Mouse (Mus musculus): Measurements from ENCODE around the gene Tnfrsf19. TPM values are rescaled to one million over a fixed set of nuclear protein-coding genes. Genes with fewer than 3 reads are reported as not detected.

The Tnfrsf19 gene
- polyA plus RNA-seq, 1 experiment from 2014 or later: 4.9 TPM

DNA sequence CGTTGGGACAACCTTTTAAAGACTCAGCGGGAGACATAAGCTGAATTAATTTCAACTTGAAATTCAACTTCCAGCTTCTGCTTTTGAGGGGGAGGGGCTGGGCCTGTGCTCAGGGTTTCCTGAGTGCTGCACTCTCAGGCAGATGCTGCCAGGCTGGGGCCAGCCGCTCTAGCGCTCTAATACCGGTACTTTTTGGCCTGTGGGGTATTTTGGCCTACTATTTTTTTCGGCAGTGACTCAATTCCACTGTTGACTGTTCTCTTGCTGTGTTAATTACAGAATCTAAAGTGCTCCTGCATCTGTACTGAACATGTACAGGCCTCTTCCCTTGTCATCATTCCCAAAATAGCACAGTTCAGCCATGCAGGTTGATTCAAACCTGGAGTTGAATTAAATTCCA, 58.1 kb downstream of the Tnfrsf19 start:
- Histone ChIP-seq H3K27ac (no peak overlapping the region), H3K9me3 (replicated peaks) (no peaks in the 10 kb centered on the region), H3K36me3 (no peaks in the 10 kb centered on the region), H3K4me1 (replicated peaks) (peaks cover 22% of the 10 kb centered on the region), H3K4me2 (no peak overlapping the region), H3K27me3 (no peaks in the 10 kb centered on the region), H3K4me3 (replicated peaks) (no peak overlapping the region), H3K9ac (no peak overlapping the region)
- no peak for ATAC-seq (ENCODE audit: low read depth)
- DNase-seq: no peak
- WGBS (ENCODE audit: insufficient replicate concordance): 35% methylated on average over 6 of the region's 6 CpGs

DNA sequence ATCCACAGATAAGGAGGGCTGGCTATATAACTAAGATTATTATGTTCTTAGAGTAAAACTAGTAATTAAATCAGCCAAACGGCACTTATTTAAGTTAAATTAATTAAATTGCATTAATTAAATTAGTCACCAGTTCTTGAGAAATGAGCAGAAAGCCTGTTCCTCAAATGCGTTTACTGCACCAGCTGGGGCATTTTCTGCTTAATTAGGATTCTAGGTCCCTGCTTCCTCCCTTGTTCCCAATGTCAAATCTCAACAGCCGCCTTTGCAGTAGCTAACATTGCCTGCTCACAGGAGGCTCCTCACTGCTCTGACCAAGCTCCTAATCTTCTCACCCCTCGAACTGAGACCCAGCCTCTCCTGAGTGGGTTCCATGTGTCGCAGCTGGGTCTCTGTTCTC, 59.4 kb downstream of the Tnfrsf19 start:
- no peak overlapping the region for H3K27ac ChIP-seq
- 61% methylated on average over 5 of the region's 5 CpGs for WGBS (ENCODE audit: insufficient replicate concordance)

DNA sequence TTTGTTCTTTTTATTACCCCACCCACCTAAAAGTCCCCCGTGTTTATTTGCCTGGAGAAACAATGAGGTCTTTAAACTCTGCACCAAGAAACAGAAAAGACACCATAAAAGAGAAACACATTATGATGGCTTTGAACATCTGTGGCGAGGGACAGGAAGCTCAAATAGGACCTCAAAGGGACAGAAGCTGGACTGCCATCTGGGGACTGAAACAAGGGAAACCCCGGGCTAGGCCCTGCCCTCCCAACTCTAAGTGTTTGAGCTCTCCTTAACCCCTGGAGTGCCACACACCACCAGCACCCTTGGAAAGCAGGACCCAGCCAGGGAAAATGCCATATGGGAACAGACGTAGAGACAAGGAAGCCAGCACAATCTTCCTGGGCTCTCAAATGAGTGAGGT, 61.2 kb downstream of the Tnfrsf19 start:
- no peaks in the 10 kb centered on the region for H3K9me3 ChIP-seq (replicated peaks)
- DNase-seq (no peak), ATAC-seq (ENCODE audit: low read depth) (no peak)
- H3K27me3 ChIP-seq: no peaks in the 10 kb centered on the region
- H3K36me3 ChIP-seq: no peaks in the 10 kb centered on the region
- H3K9ac ChIP-seq: no peak overlapping the region
- H3K4me2 ChIP-seq: no peak overlapping the region
- H3K27ac ChIP-seq: no peak overlapping the region
- H3K4me1 ChIP-seq (replicated peaks): peaks cover 9% of the 10 kb centered on the region
- H3K4me3 ChIP-seq (replicated peaks): no peak overlapping the region
- WGBS (ENCODE audit: insufficient replicate concordance): 31% methylated on average over 4 of the region's 4 CpGs

More for the DNA sequence above, 59.4 kb downstream of the Tnfrsf19 start:
- H3K9me3 ChIP-seq (replicated peaks): no peaks in the 10 kb centered on the region
- H3K9ac ChIP-seq: no peak overlapping the region
- no peaks in the 10 kb centered on the region for H3K27me3 ChIP-seq
- ATAC-seq (ENCODE audit: low read depth): no peak
- H3K4me2 ChIP-seq: no peak overlapping the region
- DNase-seq: no peak
- H3K36me3 ChIP-seq: no peaks in the 10 kb centered on the region
- no peak overlapping the region for H3K4me3 ChIP-seq (replicated peaks)
- H3K4me1 ChIP-seq (replicated peaks): peaks cover 17% of the 10 kb centered on the region

DNA sequence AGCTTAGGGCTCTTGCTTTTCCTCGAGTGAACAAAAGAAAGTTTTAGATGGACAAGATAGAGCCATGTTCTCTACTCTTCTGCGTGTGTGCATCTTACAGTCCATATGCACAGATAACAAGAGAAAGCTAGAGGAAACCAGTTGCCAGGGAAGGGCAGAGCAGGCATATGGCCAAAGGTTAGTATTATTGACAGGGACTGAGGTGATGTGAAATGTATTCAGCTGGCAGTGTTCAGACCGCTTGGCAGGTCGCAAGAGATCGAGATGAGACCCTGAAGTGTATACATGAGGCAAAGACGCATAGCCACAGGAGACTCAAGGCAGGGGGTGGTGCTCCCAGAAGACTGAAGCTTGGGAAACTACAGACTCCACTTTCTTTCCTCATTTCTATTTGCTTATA, 62.0 kb downstream of the Tnfrsf19 start:
- no peak overlapping the region for H3K27ac ChIP-seq
- no peaks in the 10 kb centered on the region for H3K36me3 ChIP-seq
- H3K4me1 ChIP-seq (replicated peaks): peaks cover 9% of the 10 kb centered on the region
- H3K9me3 ChIP-seq (replicated peaks): no peaks in the 10 kb centered on the region
- DNase-seq: no peak
- 66% methylated on average over 6 of the region's 6 CpGs for WGBS (ENCODE audit: insufficient replicate concordance)
- H3K4me2 ChIP-seq: no peak overlapping the region
- no peaks in the 10 kb centered on the region for H3K27me3 ChIP-seq
- ATAC-seq (ENCODE audit: low read depth): no peak
- no peak overlapping the region for H3K9ac ChIP-seq
- no peak overlapping the region for H3K4me3 ChIP-seq (replicated peaks)

DNA sequence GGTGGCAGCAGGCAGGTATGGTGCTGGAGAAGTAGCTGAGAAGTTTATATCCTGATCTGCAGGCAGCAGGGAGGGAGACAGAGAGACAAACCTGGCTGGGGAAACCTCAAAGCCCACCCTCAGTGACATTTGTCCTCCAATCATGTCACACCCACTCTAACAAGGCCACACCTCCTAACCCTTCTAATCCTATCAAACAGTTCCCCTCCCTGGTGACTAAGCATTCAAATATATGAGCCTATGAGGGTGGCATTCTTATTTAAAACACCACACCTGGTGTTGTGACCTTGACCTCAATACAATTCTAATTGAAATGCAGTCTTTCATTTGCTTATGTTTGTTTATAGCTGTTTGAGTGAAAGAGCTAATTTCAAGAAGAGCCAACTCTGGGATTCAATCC, 64.2 kb downstream of the Tnfrsf19 start:
- no peaks in the 10 kb centered on the region for H3K36me3 ChIP-seq
- H3K9me3 ChIP-seq (replicated peaks): no peaks in the 10 kb centered on the region
- no peak overlapping the region for H3K27ac ChIP-seq
- H3K4me2 ChIP-seq: no peak overlapping the region
- no peak overlapping the region for H3K4me3 ChIP-seq (replicated peaks)
- DNase-seq (no peak), ATAC-seq (ENCODE audit: low read depth) (no peak)
- H3K27me3 ChIP-seq: no peaks in the 10 kb centered on the region
- H3K4me1 ChIP-seq (replicated peaks): peaks cover 9% of the 10 kb centered on the region
- no peak overlapping the region for H3K9ac ChIP-seq

DNA sequence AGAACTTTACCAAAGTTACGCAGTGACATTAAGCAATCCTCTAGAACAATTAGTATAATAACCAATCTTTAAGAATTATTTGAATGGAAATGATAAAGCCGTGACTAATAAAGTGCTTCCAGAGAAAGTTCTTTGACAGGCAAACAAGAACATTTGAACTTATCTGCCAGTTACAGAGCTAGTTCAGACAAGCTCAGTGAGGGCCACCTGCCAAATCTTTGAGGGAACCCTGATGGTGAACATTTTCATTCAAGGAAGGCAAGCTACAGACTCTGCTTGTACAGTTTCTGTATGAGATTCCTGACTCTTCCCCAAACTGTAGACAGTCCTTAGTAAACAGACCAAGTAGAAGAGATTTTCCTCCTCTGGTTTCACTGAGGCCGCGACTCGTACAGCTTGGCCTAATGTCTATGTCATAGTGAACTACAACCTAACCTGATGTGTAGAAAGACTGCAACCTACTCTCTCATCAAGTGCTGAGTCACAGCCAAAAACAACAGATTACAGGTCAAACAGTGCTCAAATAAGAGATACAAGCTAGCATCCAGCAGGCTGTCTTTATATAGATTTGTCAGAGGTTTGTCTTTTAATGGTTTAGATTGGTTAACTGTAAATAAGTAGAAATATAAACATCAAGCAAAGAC, 65.9 kb downstream of the Tnfrsf19 start:
- Histone ChIP-seq H3K27me3 (no peaks in the 10 kb centered on the region), H3K4me2 (no peak overlapping the region), H3K36me3 (no peaks in the 10 kb centered on the region), H3K4me3 (replicated peaks) (no peak overlapping the region), H3K9me3 (replicated peaks) (no peaks in the 10 kb centered on the region), H3K27ac (no peak overlapping the region), H3K9ac (no peak overlapping the region), H3K4me1 (replicated peaks) (peaks cover 9% of the 10 kb centered on the region)
- DNase-seq (no peak), ATAC-seq (ENCODE audit: low read depth) (no peak)
- WGBS (ENCODE audit: insufficient replicate concordance): 78% methylated on average over 5 of the region's 5 CpGs

DNA sequence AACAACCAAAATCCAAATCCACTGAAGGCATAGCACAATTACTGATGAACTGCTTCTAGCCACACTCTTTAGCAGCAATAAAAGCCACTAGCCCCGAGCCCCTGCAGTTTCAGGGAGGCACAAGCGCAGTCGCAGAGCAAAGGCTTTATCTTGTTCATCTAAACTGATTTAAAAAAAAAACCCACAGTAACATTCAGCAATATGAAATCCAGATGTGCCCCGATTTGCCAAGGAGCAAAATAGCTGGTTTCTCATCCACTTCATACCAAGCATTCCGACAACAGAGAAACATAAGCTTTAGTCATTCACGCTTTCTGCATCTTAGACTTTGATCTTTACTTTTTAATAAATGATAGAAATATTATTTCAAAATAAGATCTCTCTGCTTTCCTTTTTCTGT, 68.2 kb downstream of the Tnfrsf19 start:
- Histone ChIP-seq H3K27me3 (no peaks in the 10 kb centered on the region), H3K4me1 (replicated peaks) (no peaks in the 10 kb centered on the region), H3K36me3 (no peaks in the 10 kb centered on the region), H3K4me3 (replicated peaks) (no peak overlapping the region), H3K9me3 (replicated peaks) (no peaks in the 10 kb centered on the region), H3K9ac (no peak overlapping the region), H3K27ac (no peak overlapping the region), H3K4me2 (no peak overlapping the region)
- DNase-seq: no peak
- 67% methylated on average over 6 of the region's 6 CpGs for WGBS (ENCODE audit: insufficient replicate concordance)
- ATAC-seq (ENCODE audit: low read depth): no peak

DNA sequence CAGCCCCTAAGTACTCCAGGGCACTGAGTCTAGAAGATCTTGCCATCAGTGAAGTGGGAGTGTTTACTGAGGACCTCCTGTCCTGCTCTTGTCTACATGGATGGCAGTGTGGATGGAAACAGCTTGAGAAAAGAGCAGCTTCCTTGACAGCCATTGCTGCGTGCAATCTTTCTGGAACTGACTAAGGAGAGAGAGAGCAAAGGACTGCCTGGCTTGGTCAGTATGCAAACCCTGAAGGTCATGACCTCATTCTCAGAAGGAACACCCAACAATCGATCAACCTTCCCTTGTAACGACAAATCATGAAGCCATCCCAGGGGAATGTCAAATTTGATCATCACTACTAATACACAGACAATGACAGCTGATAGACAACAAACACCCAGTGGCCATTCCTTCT, 70.1 kb downstream of the Tnfrsf19 start:
- no peaks in the 10 kb centered on the region for H3K27me3 ChIP-seq
- no peaks in the 10 kb centered on the region for H3K9me3 ChIP-seq (replicated peaks)
- H3K4me2 ChIP-seq: no peak overlapping the region
- no peaks in the 10 kb centered on the region for H3K36me3 ChIP-seq
- no peak for DNase-seq
- no peak overlapping the region for H3K4me3 ChIP-seq (replicated peaks)
- whole genome bisulfite sequencing (ENCODE audit: insufficient replicate concordance): 59% methylated on average over 3 of the region's 3 CpGs
- no peak for ATAC-seq (ENCODE audit: low read depth)
- no peak overlapping the region for H3K9ac ChIP-seq
- H3K27ac ChIP-seq: peak overlapping the region; percentile 63
- no peaks in the 10 kb centered on the region for H3K4me1 ChIP-seq (replicated peaks)

DNA sequence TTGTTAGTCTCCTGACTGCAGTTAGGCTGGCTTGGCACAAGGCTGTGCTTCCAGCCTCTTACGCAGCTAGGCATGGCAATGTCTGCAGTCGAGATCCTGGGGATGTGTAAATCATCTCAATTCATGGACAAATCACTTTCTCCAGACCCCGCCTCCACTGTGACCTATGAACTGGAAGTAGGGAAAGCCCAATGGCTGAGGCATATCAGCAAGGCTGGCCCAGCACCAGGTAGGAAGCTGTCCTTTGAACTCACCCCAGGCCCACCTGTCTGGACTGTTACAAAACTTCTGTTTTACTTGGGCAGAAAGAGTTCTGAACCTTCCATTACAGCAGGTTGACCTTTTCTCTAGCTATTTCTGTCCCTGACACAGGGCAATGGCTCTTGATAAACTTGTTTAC, 70.6 kb downstream of the Tnfrsf19 start:
- no peak overlapping the region for H3K27ac ChIP-seq
- ATAC-seq (ENCODE audit: low read depth): peak; percentile 79
- DNase-seq: no peak

DNA sequence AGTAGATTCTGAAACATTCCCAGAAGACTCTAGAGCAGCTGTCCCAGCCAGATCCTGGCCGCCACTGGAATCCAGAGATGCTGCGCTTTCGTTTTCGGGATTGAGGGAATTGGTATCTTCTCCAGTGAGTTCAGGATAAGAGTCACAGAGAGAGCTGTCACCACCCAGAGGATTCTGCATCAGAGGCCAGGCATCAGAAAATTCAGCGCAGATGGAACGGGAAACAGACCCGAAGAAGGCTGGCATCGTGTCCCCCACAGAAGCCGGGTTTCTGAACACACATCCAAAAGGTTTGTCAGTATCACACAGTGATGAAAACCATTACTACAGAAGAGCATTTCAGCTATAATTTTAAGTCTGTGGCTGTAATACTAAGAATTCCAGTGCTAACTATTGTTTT, 75.3 kb downstream of the Tnfrsf19 start:
- 73% methylated on average over 9 of the region's 9 CpGs for WGBS (ENCODE audit: insufficient replicate concordance)
- ATAC-seq (ENCODE audit: low read depth): no peak
- H3K36me3 ChIP-seq: no peaks in the 10 kb centered on the region

More for the DNA sequence above, 70.6 kb downstream of the Tnfrsf19 start:
- no peak overlapping the region for H3K4me2 ChIP-seq
- no peaks in the 10 kb centered on the region for H3K27me3 ChIP-seq
- no peaks in the 10 kb centered on the region for H3K36me3 ChIP-seq
- H3K9ac ChIP-seq: no peak overlapping the region
- no peak overlapping the region for H3K4me3 ChIP-seq (replicated peaks)
- H3K4me1 ChIP-seq (replicated peaks): no peaks in the 10 kb centered on the region
- 52% methylated on average over 3 of the region's 3 CpGs for WGBS (ENCODE audit: insufficient replicate concordance)
- H3K9me3 ChIP-seq (replicated peaks): no peaks in the 10 kb centered on the region

DNA sequence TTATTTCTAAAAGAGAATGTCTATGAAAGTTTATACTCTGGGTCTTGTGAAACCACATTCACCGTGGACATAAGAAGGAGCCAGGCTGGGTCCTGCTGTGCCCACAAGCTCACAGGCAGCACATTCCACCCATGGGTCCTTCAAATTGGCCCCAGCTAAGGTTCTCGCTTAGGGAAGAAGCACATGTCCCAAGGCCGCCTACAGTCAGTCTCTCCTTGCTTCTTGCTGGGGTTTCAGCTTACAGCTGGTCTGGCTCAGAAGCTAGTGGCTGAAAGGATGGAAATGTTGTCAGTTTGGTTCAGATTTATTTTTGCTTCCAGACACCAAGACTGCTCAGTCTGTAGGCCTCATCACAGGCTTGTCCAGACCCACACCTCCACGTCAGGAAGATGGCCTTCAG, 80.2 kb downstream of the Tnfrsf19 start:
- H3K36me3 ChIP-seq: no peaks in the 10 kb centered on the region
- H3K4me1 ChIP-seq (replicated peaks): no peaks in the 10 kb centered on the region
- WGBS (ENCODE audit: insufficient replicate concordance): 62% methylated on average over 4 of the region's 4 CpGs
- DNase-seq: no peak
- H3K9me3 ChIP-seq (replicated peaks): no peaks in the 10 kb centered on the region
- H3K27ac ChIP-seq: no peak overlapping the region
- H3K27me3 ChIP-seq: no peaks in the 10 kb centered on the region
- H3K4me3 ChIP-seq (replicated peaks): no peak overlapping the region
- no peak overlapping the region for H3K4me2 ChIP-seq
- no peak overlapping the region for H3K9ac ChIP-seq
- no peak for ATAC-seq (ENCODE audit: low read depth)

More for the DNA sequence above, 75.3 kb downstream of the Tnfrsf19 start:
- no peak for DNase-seq
- H3K27me3 ChIP-seq: no peaks in the 10 kb centered on the region
- no peak overlapping the region for H3K4me2 ChIP-seq
- H3K9ac ChIP-seq: no peak overlapping the region
- H3K9me3 ChIP-seq (replicated peaks): no peaks in the 10 kb centered on the region
- no peaks in the 10 kb centered on the region for H3K4me1 ChIP-seq (replicated peaks)
- H3K27ac ChIP-seq: no peak overlapping the region
- H3K4me3 ChIP-seq (replicated peaks): no peak overlapping the region

DNA sequence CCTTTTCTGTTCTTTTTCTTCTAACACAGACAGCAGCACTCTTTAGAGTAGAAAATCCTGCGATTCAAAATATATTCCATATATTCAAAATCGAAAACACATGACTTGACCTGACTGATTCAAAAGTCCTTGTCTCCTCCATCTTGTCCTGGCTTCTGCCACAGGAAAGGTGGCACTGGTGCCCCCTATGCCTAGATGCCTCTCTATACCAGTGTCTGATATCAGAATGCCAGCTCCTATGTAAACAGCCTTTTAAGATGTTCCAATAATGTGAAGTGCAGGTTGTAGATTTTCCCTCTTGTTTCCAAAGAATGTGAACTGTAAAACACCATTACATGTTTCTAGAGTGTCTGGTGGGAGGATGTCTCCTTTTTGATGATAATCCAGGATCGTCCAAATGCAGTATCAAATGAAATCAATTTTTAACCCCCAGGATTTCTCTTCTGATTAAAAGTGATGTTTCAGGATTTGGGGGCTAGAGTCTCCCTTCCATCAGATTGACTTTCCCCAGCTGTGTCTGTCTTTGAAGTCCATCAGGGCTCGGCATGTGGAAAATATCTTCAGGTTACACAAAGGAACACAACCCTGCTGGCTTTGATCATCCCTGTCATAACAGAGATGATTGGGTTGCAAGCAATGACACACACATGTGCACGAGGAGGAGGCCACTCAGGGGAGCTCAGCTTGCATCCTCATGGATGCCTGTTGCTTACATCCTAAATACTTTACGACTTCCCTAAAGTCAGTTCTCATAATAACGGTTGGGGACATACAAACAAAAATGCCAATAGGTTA, 82.1 kb downstream of the Tnfrsf19 start:
- Histone ChIP-seq H3K4me3 (replicated peaks) (no peak overlapping the region), H3K36me3 (no peaks in the 10 kb centered on the region), H3K9ac (no peak overlapping the region), H3K4me2 (no peak overlapping the region), H3K4me1 (replicated peaks) (no peaks in the 10 kb centered on the region), H3K9me3 (replicated peaks) (no peaks in the 10 kb centered on the region), H3K27me3 (no peaks in the 10 kb centered on the region), H3K27ac (no peak overlapping the region)
- WGBS (ENCODE audit: insufficient replicate concordance): 63% methylated on average over 7 of the region's 7 CpGs
- DNase-seq: no peak
- no peak for ATAC-seq (ENCODE audit: low read depth)
